Mouse (Mus musculus): Measurements from ENCODE around the gene Lypd6b. TPM values are rescaled to one million over a fixed set of nuclear protein-coding genes. Genes with fewer than 3 reads are reported as not detected.

Lypd6b gene
- polyA plus RNA-seq, 1 experiment from 2014 or later, result 18.1 TPM

- 73% methylated on average over 3 of the region's 3 CpGs for WGBS
- Histone ChIP-seq H3K4me1 (no peaks in the 10 kb centered on the region), H3K9me3 (no peaks in the 10 kb centered on the region), H3K4me3 (replicated peaks) (no peak overlapping the region), H3K9ac (no peak overlapping the region), H3K27me3 (replicated peaks) (no peaks in the 10 kb centered on the region), H3K36me3 (no peaks in the 10 kb centered on the region), H3K27ac (no peak overlapping the region), H3K4me2 (no peak overlapping the region)
- no peak for ATAC-seq (ENCODE audit: insufficient read depth, low FRiP score, low read depth)
Measured at GRCm38 (mm10) chr2:49883990-49884389, 96.5 kb downstream of the Lypd6b start.

GRCm38 (mm10) chr2:49886209-49886608 lies 98.7 kb downstream of the Lypd6b start:
- no peak overlapping the region for H3K27ac ChIP-seq
- H3K9ac ChIP-seq, result no peak overlapping the region
- no peak overlapping the region for H3K4me3 ChIP-seq (replicated peaks)
- no peak for ATAC-seq (ENCODE audit: insufficient read depth, low FRiP score, low read depth)
- H3K4me1 ChIP-seq, result no peaks in the 10 kb centered on the region
- H3K36me3 ChIP-seq, result no peaks in the 10 kb centered on the region
- no peak overlapping the region for H3K4me2 ChIP-seq
- H3K9me3 ChIP-seq, result no peaks in the 10 kb centered on the region
- H3K27me3 ChIP-seq (replicated peaks), result no peaks in the 10 kb centered on the region
- WGBS, result 74% methylated on average over 4 of the region's 4 CpGs

- Histone ChIP-seq H3K9ac (no peak overlapping the region), H3K4me1 (no peaks in the 10 kb centered on the region), H3K27me3 (replicated peaks) (no peaks in the 10 kb centered on the region), H3K36me3 (no peaks in the 10 kb centered on the region), H3K4me2 (no peak overlapping the region), H3K27ac (no peak overlapping the region), H3K9me3 (no peaks in the 10 kb centered on the region), H3K4me3 (replicated peaks) (no peak overlapping the region)
- no peak for ATAC-seq (ENCODE audit: insufficient read depth, low FRiP score, low read depth)
- 80% methylated on average over 4 of the region's 4 CpGs for WGBS
Measured at GRCm38 (mm10) chr2:49888346-49888745, 100.9 kb downstream of the Lypd6b start.

GRCm38 (mm10) chr2:49890727-49891126 lies 103.2 kb downstream of the Lypd6b start:
- Histone ChIP-seq H3K9me3 (no peaks in the 10 kb centered on the region), H3K4me3 (replicated peaks) (no peak overlapping the region), H3K27ac (no peak overlapping the region), H3K4me2 (no peak overlapping the region), H3K36me3 (no peaks in the 10 kb centered on the region), H3K4me1 (no peaks in the 10 kb centered on the region), H3K27me3 (replicated peaks) (no peaks in the 10 kb centered on the region), H3K9ac (no peak overlapping the region)
- WGBS, result 38% methylated on average over 2 of the region's 2 CpGs
- no peak for ATAC-seq (ENCODE audit: insufficient read depth, low FRiP score, low read depth)

- no peak overlapping the region for H3K9ac ChIP-seq
- no peak overlapping the region for H3K4me2 ChIP-seq
- peak; percentile 35; the same call in 1 of the 2 replicates for ATAC-seq (ENCODE audit: insufficient read depth, low FRiP score, low read depth)
- no peak overlapping the region for H3K4me3 ChIP-seq (replicated peaks)
- H3K36me3 ChIP-seq, result no peaks in the 10 kb centered on the region
- no peaks in the 10 kb centered on the region for H3K27me3 ChIP-seq (replicated peaks)
- 75% methylated on average over 6 of the region's 6 CpGs for WGBS
- no peaks in the 10 kb centered on the region for H3K9me3 ChIP-seq
- no peak overlapping the region for H3K27ac ChIP-seq
- no peaks in the 10 kb centered on the region; the same call in 1 of the 2 replicates for H3K4me1 ChIP-seq
Measured at GRCm38 (mm10) chr2:49909838-49910407, 122.4 kb downstream of the Lypd6b start.

- no peak overlapping the region for H3K4me2 ChIP-seq
- H3K27ac ChIP-seq, result no peak overlapping the region
- 67% methylated on average over 7 of the region's 7 CpGs for WGBS
- no peak overlapping the region for H3K9ac ChIP-seq
- no peaks in the 10 kb centered on the region; the same call in 1 of the 2 replicates for H3K4me1 ChIP-seq
- ATAC-seq (ENCODE audit: insufficient read depth, low FRiP score, low read depth), result no peak
- H3K9me3 ChIP-seq, result no peaks in the 10 kb centered on the region
- H3K4me3 ChIP-seq (replicated peaks), result no peak overlapping the region
- no peaks in the 10 kb centered on the region for H3K27me3 ChIP-seq (replicated peaks)
- no peaks in the 10 kb centered on the region for H3K36me3 ChIP-seq
Measured at GRCm38 (mm10) chr2:49911296-49912034, 124.0 kb downstream of the Lypd6b start.

- 76% methylated on average over 3 of the region's 3 CpGs for WGBS
- Histone ChIP-seq H3K9me3 (no peaks in the 10 kb centered on the region), H3K27me3 (replicated peaks) (no peaks in the 10 kb centered on the region), H3K9ac (no peak overlapping the region), H3K4me3 (replicated peaks) (no peak overlapping the region), H3K36me3 (no peaks in the 10 kb centered on the region), H3K4me2 (no peak overlapping the region), H3K4me1 (no peaks in the 10 kb centered on the region), H3K27ac (no peak overlapping the region)
- ATAC-seq (ENCODE audit: insufficient read depth, low FRiP score, low read depth), result no peak
Measured at GRCm38 (mm10) chr2:49912261-49912895, 124.9 kb downstream of the Lypd6b start.

GRCm38 (mm10) chr2:49917489-49917888 lies 130.0 kb downstream of the Lypd6b start:
- 52% methylated on average over 10 of the region's 10 CpGs for WGBS
- ATAC-seq (ENCODE audit: insufficient read depth, low FRiP score, low read depth), result no peak
- Histone ChIP-seq H3K27me3 (replicated peaks) (no peaks in the 10 kb centered on the region), H3K36me3 (no peaks in the 10 kb centered on the region), H3K4me2 (no peak overlapping the region), H3K27ac (no peak overlapping the region), H3K4me1 (no peaks in the 10 kb centered on the region), H3K9ac (no peak overlapping the region), H3K4me3 (replicated peaks) (no peak overlapping the region), H3K9me3 (no peaks in the 10 kb centered on the region)

GRCm38 (mm10) chr2:49918132-49918531 lies 130.6 kb downstream of the Lypd6b start:
- ATAC-seq (ENCODE audit: insufficient read depth, low FRiP score, low read depth), result no peak
- no peak overlapping the region for H3K27ac ChIP-seq
- no peak overlapping the region for H3K4me3 ChIP-seq (replicated peaks)
- H3K9ac ChIP-seq, result no peak overlapping the region
- WGBS, result 59% methylated on average over 4 of the region's 4 CpGs
- no peaks in the 10 kb centered on the region for H3K36me3 ChIP-seq
- H3K9me3 ChIP-seq, result no peaks in the 10 kb centered on the region
- no peak overlapping the region for H3K4me2 ChIP-seq
- no peaks in the 10 kb centered on the region for H3K4me1 ChIP-seq
- no peaks in the 10 kb centered on the region for H3K27me3 ChIP-seq (replicated peaks)

- Histone ChIP-seq H3K9me3 (no peaks in the 10 kb centered on the region), H3K4me2 (no peak overlapping the region), H3K27ac (no peak overlapping the region)
Measured at GRCm38 (mm10) chr2:49918692-49919091, 131.2 kb downstream of the Lypd6b start.

GRCm38 (mm10) chr2:49921948-49922347 lies 134.5 kb downstream of the Lypd6b start:
- no peaks in the 10 kb centered on the region for H3K27me3 ChIP-seq (replicated peaks)
- H3K4me3 ChIP-seq (replicated peaks), result no peak overlapping the region
- H3K4me1 ChIP-seq, result no peaks in the 10 kb centered on the region
- no peak for ATAC-seq (ENCODE audit: insufficient read depth, low FRiP score, low read depth)
- H3K9me3 ChIP-seq, result no peaks in the 10 kb centered on the region
- no peaks in the 10 kb centered on the region for H3K36me3 ChIP-seq
- H3K4me2 ChIP-seq, result no peak overlapping the region
- WGBS, result 54% methylated on average over 8 of the region's 8 CpGs
- no peak overlapping the region for H3K27ac ChIP-seq
- no peak overlapping the region for H3K9ac ChIP-seq

More at GRCm38 (mm10) chr2:49918692-49919091, 131.2 kb downstream of the Lypd6b start:
- no peak overlapping the region for H3K9ac ChIP-seq
- WGBS, result 24% methylated on average over 9 of the region's 9 CpGs
- no peak overlapping the region for H3K4me3 ChIP-seq (replicated peaks)
- H3K36me3 ChIP-seq, result no peaks in the 10 kb centered on the region
- H3K4me1 ChIP-seq, result no peaks in the 10 kb centered on the region
- ATAC-seq (ENCODE audit: insufficient read depth, low FRiP score, low read depth), result no peak
- no peaks in the 10 kb centered on the region for H3K27me3 ChIP-seq (replicated peaks)

- no peak overlapping the region for H3K4me3 ChIP-seq (replicated peaks)
- H3K27me3 ChIP-seq (replicated peaks), result no peaks in the 10 kb centered on the region
- H3K4me1 ChIP-seq, result no peaks in the 10 kb centered on the region
- H3K9me3 ChIP-seq, result no peaks in the 10 kb centered on the region
- no peak overlapping the region for H3K4me2 ChIP-seq
- H3K36me3 ChIP-seq, result no peaks in the 10 kb centered on the region
- 71% methylated on average over 4 of the region's 4 CpGs for WGBS
- no peak for ATAC-seq (ENCODE audit: insufficient read depth, low FRiP score, low read depth)
- no peak overlapping the region for H3K9ac ChIP-seq
- no peak overlapping the region for H3K27ac ChIP-seq
Measured at GRCm38 (mm10) chr2:49922810-49923209, 135.3 kb downstream of the Lypd6b start.

All from stomach, embryonic 15.5 days (tissue).